ENCODE assay signal across 11 mouse cellular contexts in the genomic region with DNA sequence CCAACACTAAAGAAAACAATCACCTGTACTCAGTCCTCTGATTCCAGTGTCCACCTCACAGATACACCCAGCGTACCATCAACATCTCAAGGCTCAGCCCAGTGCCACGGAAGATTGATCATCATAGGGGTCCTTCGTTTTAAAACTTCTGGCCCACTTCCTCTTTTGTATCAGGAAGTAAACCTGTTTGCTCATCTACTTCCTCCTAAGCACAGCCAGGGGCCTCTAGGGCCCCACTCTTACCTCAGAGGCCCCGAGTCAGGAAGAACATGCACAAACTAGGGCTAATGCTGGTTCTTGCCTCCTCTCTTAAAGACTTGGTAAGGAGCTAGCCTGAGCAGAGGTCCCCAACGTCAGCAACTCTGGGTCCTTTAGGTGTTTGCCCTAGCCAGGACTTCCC. TPM values are rescaled to one million over a fixed set of nuclear protein-coding genes. Genes with fewer than 3 reads are reported as not detected.
DNase-seq lines count a peak whose midpoint lies in the region; ATAC-seq and TF ChIP-seq lines count a peak whose summit lies in the region.
"Had no signal": no experiment of that assay in that cellular context is flagged by ENCODE, and none has a peak within 500 bp of the region (broad histone marks: within the 10 kb centered on the region; RNA-seq: fewer than 3 reads in every experiment).

No protein-coding gene starts in this region.

- H3K36me3 ChIP-seq in lung, embryonic 16.5 days (ENCODE audit: control insufficient read depth, insufficient read depth, low read length): no peaks in the 10 kb centered on the region
- no peaks in the 10 kb centered on the region for H3K36me3 ChIP-seq in forebrain, embryonic 10.5 days (replicated peaks)
- H3K36me3 ChIP-seq in hindbrain, embryonic 14.5 days (replicated peaks; ENCODE audit: control insufficient read depth, insufficient read depth): no peaks in the 10 kb centered on the region
- no peaks in the 10 kb centered on the region for H3K36me3 ChIP-seq in hindbrain, embryonic 10.5 days
- H3K36me3 ChIP-seq: hindbrain, embryonic 12.5 days had no signal

- no peak for DNase-seq in lung, adult 2 months
- peak; percentile 28 to 58 for DNase-seq in spleen, postnatal 10 days (ENCODE audit: low spot score in 2 of 2)
- no peak for DNase-seq in forebrain, embryonic 10.5 days (ENCODE audit: extremely low spot score, low spot score)
- DNase-seq in hindbrain, embryonic 14.5 days (ENCODE audit: low spot score): no peak
- no peak for DNase-seq in hindbrain, embryonic 10.5 days (ENCODE audit: low spot score)
- DNase-seq: cerebellum, postnatal 25 days had no signal

- no peak for TF ChIP-seq POLR2A in lung, adult 2 months (IDR thresholded peaks at IDR 0.05; ENCODE audit: borderline replicate concordance, extremely low read depth, low read depth, low read length)

- H3K27ac ChIP-seq in lung, embryonic 16.5 days (ENCODE audit: low read length): peak overlapping the region; percentile 29; the same call in 1 of the 2 replicates
- H3K27ac ChIP-seq in forebrain, embryonic 10.5 days: no peak overlapping the region
- H3K27ac ChIP-seq in hindbrain, embryonic 14.5 days: no peak overlapping the region
- H3K27ac ChIP-seq in hindbrain, embryonic 10.5 days: no peak overlapping the region
- H3K27ac ChIP-seq: hindbrain, embryonic 12.5 days; macrophage had no signal

- no peaks in the 10 kb centered on the region for H3K9me3 ChIP-seq in lung, embryonic 16.5 days (ENCODE audit: control insufficient read depth, low read length)
- H3K9me3 ChIP-seq in forebrain, embryonic 10.5 days: no peaks in the 10 kb centered on the region
- no peaks in the 10 kb centered on the region for H3K9me3 ChIP-seq in hindbrain, embryonic 14.5 days (ENCODE audit: control insufficient read depth, low read length)
- H3K9me3 ChIP-seq in hindbrain, embryonic 10.5 days: no peaks in the 10 kb centered on the region
- H3K9me3 ChIP-seq: hindbrain, embryonic 12.5 days had no signal

- H3K4me2 ChIP-seq in lung, embryonic 16.5 days (ENCODE audit: low read depth, low read length): no peak overlapping the region
- H3K4me2 ChIP-seq in hindbrain, embryonic 14.5 days (replicated peaks): no peak overlapping the region
- H3K4me2 ChIP-seq: hindbrain, embryonic 12.5 days had no signal

- TF ChIP-seq CTCF in lung, adult 2 months (IDR thresholded peaks at IDR 0.05; ENCODE audit: insufficient read depth, low read length): no peak

- peaks cover 19% of the 10 kb centered on the region for H3K4me1 ChIP-seq in lung, embryonic 16.5 days (replicated peaks; ENCODE audit: control insufficient read depth, insufficient read depth, low read length)
- H3K4me1 ChIP-seq in lung, adult 2 months (ENCODE audit: control insufficient read depth, insufficient read depth, low read length): peaks cover 5% of the 10 kb centered on the region; the same call in 1 of the 2 replicates
- H3K4me1 ChIP-seq in forebrain, embryonic 10.5 days: peaks cover under 1% of the 10 kb centered on the region; the same call in 1 of the 2 replicates
- H3K4me1 ChIP-seq in hindbrain, embryonic 14.5 days (replicated peaks; ENCODE audit: control insufficient read depth, insufficient read depth, low read length): no peaks in the 10 kb centered on the region
- peaks cover 2% of the 10 kb centered on the region for H3K4me1 ChIP-seq in hindbrain, embryonic 10.5 days (replicated peaks)

- no peaks in the 10 kb centered on the region for H3K27me3 ChIP-seq in lung, embryonic 16.5 days (ENCODE audit: control insufficient read depth, insufficient read depth, low read depth, low read length)
- H3K27me3 ChIP-seq in forebrain, embryonic 10.5 days (ENCODE audit: poor library complexity, severe bottlenecking): peaks cover 9% of the 10 kb centered on the region
- no peaks in the 10 kb centered on the region for H3K27me3 ChIP-seq in hindbrain, embryonic 14.5 days (ENCODE audit: control insufficient read depth, insufficient read depth, low read length)
- peaks cover 16% of the 10 kb centered on the region for H3K27me3 ChIP-seq in hindbrain, embryonic 10.5 days (ENCODE audit: insufficient read depth, poor library complexity, severe bottlenecking)
- H3K27me3 ChIP-seq: hindbrain, embryonic 12.5 days had no signal

- ATAC-seq in lung, embryonic 16.5 days (ENCODE audit: low read depth): no peak
- ATAC-seq in hematopoietic stem cell, adult 5-6 weeks (replicated peaks in 1 of 2; ENCODE audit: insufficient read depth in 1 of 2, low FRiP score in 2 of 2, low TSS enrichment in 1 of 2, low read depth in 1 of 2, poor library complexity in 2 of 2, severe bottlenecking in 2 of 2): peak; percentile 83 to 90
- ATAC-seq in erythroblast, adult 5-6 weeks (replicated peaks; ENCODE audit: low FRiP score, poor library complexity, severe bottlenecking): no peak
- ATAC-seq in hindbrain, embryonic 14.5 days (ENCODE audit: low FRiP score): no peak

- H3K4me3 ChIP-seq in lung, embryonic 16.5 days (ENCODE audit: low read length): no peak overlapping the region
- H3K4me3 ChIP-seq in lung, adult 2 months (replicated peaks; ENCODE audit: extremely low read depth, low read depth, low read length): no peak overlapping the region
- no peak overlapping the region for H3K4me3 ChIP-seq in forebrain, embryonic 10.5 days
- no peak overlapping the region for H3K4me3 ChIP-seq in hindbrain, embryonic 14.5 days (replicated peaks; ENCODE audit: low read length)
- no peak overlapping the region for H3K4me3 ChIP-seq in hindbrain, embryonic 10.5 days
- H3K4me3 ChIP-seq: hindbrain, embryonic 12.5 days had no signal

- WGBS in lung, embryonic 16.5 days: 60% methylated on average over 5 of the region's 5 CpGs
- WGBS in lung, adult 2 months: 48% methylated on average over 5 of the region's 5 CpGs
- WGBS in forebrain, embryonic 10.5 days: 84% methylated on average over 5 of the region's 5 CpGs
- WGBS in hindbrain, embryonic 14.5 days: 87% methylated on average over 5 of the region's 5 CpGs
- WGBS in hindbrain, embryonic 10.5 days: 82% methylated on average over 5 of the region's 5 CpGs

- no peak overlapping the region for H3K9ac ChIP-seq in lung, embryonic 16.5 days (ENCODE audit: low read length)
- no peak overlapping the region for H3K9ac ChIP-seq in hindbrain, embryonic 14.5 days
- H3K9ac ChIP-seq: hindbrain, embryonic 12.5 days had no signal

RNA-seq across cellular contexts. Expression of gene Chst15, which starts 6.4 kb away (rescaled TPM):
- polyA plus RNA-seq in lung, embryonic 16.5 days (2015; fragmentation: Nextera tagmentation; extraction: Ambion mirVana): 22.3 and 24.8 TPM in 2 replicates
- polyA plus RNA-seq in lung, adult 2 months (2012; rRNA removed): 14.1 and 14.7 TPM in 2 replicates
- total RNA-seq in hematopoietic stem cell, adult 5-6 weeks (2017): 14.7 and 14.9 TPM in 2 replicates
- total RNA-seq in erythroblast, adult 5-6 weeks (2015; ENCODE audit: low replicate concordance): 3.6 and 4.8 TPM in 2 replicates
- 3.6 and 6.7 TPM in 2 replicates for total RNA-seq in erythroblast, adult 5-6 weeks (2017; ENCODE audit: low replicate concordance)
- 9.2 and 9.7 TPM in 2 replicates for polyA plus RNA-seq in forebrain, embryonic 10.5 days (2016; fragmentation: Nextera tagmentation; extraction: Ambion mirVana)
- polyA plus RNA-seq in hindbrain, embryonic 14.5 days (2014; fragmentation: Nextera tagmentation; extraction: Ambion mirVana): 16.3 and 17.1 TPM in 2 replicates
- polyA plus RNA-seq in hindbrain, embryonic 10.5 days (2016; fragmentation: Nextera tagmentation; extraction: Ambion mirVana): 22.0 and 25.9 TPM in 2 replicates

Comparison
In these comparisons a context has a peak if more than half of its experiments do, and no peak if none do; other contexts are left out.
1. ATAC-seq: peak in hematopoietic stem cell, adult 5-6 weeks (2 of 2); none in lung, embryonic 16.5 days (single experiment), erythroblast, adult 5-6 weeks (single experiment) and hindbrain, embryonic 14.5 days (single experiment).
2. DNase-seq: peak in spleen, postnatal 10 days (2 of 2); none in lung, adult 2 months (single experiment), forebrain, embryonic 10.5 days (single experiment), hindbrain, embryonic 14.5 days (single experiment) and hindbrain, embryonic 10.5 days (single experiment).